Comparison of ENCODE assay signal across 15 mouse cellular contexts in genomic region chr5:50733711-50734110, GRCm38 (mm10).
"Had no signal": no experiment of that assay in that cellular context is flagged by ENCODE, and none has a peak within 500 bp of the region (broad histone marks: within the 10 kb centered on the region; RNA-seq: fewer than 3 reads in every experiment).

No protein-coding gene starts in this region.

- DNase-seq: right cerebral cortex, adult 18-20 months; right cerebral cortex, postnatal 14 days; right cerebral cortex, postnatal 25 days; right cerebral cortex, postnatal 4 days; spleen, adult 18-20 months; thymus, adult 18-20 months; thymus, adult 2 months; thymus, postnatal 14 days; thymus, postnatal 25 days; thymus, postnatal 36 days had no signal

- H3K27ac ChIP-seq: neural tube, embryonic 12.5 days; neural tube, embryonic 13.5 days; neural tube, embryonic 15.5 days; stomach, embryonic 15.5 days; stomach, postnatal 0 days had no signal

- H3K27me3 ChIP-seq: neural tube, embryonic 12.5 days; neural tube, embryonic 13.5 days; neural tube, embryonic 15.5 days; stomach, embryonic 15.5 days had no signal

- H3K4me1 ChIP-seq: neural tube, embryonic 12.5 days; neural tube, embryonic 13.5 days; neural tube, embryonic 15.5 days; stomach, embryonic 15.5 days had no signal

- H3K36me3 ChIP-seq: neural tube, embryonic 12.5 days; neural tube, embryonic 13.5 days; neural tube, embryonic 15.5 days; stomach, embryonic 15.5 days had no signal

- H3K9ac ChIP-seq: neural tube, embryonic 12.5 days; neural tube, embryonic 13.5 days; neural tube, embryonic 15.5 days; stomach, embryonic 15.5 days had no signal

- H3K4me3 ChIP-seq: neural tube, embryonic 12.5 days; neural tube, embryonic 13.5 days; neural tube, embryonic 15.5 days; stomach, embryonic 15.5 days had no signal

- H3K4me2 ChIP-seq: neural tube, embryonic 12.5 days; neural tube, embryonic 13.5 days; neural tube, embryonic 15.5 days; stomach, embryonic 15.5 days had no signal

- H3K9me3 ChIP-seq: neural tube, embryonic 12.5 days; neural tube, embryonic 13.5 days; neural tube, embryonic 15.5 days; stomach, embryonic 15.5 days had no signal
